Mouse (Mus musculus): ENCODE measurements around the gene Crtc3. TPM values are rescaled to one million over a fixed set of nuclear protein-coding genes. Genes with fewer than 3 reads are reported as not detected.

The Crtc3 gene
- polyA plus RNA-seq, 2 experiments: 1.9 to 2.4 TPM

GRCm38 (mm10) chr7:80661082-80661481 is 27.6 kb downstream of the Crtc3 start:
- H3K9me3 ChIP-seq (ENCODE audit: control insufficient read depth, low read length): no peaks in the 10 kb centered on the region
- H3K36me3 ChIP-seq (replicated peaks; ENCODE audit: control insufficient read depth, insufficient read depth, low read depth): no peaks in the 10 kb centered on the region
- TF ChIP-seq EP300 (IDR thresholded peaks at IDR 0.05; ENCODE audit: low read depth) (0 out of 2 replicates have a peak, but pooled peaks have one; percentile 34), CTCF (IDR thresholded peaks at IDR 0.05; ENCODE audit: low read depth) (no peak)
- no peaks in the 10 kb centered on the region for H3K27me3 ChIP-seq (ENCODE audit: control insufficient read depth, insufficient read depth, low read length)
- no peak overlapping the region for H3K27ac ChIP-seq
- ATAC-seq (ENCODE audit: insufficient read depth): peak; percentile 72; the same call in 1 of the 2 replicates
- WGBS (ENCODE audit: insufficient replicate concordance): 25% methylated on average over 4 of the region's 4 CpGs
- no peak overlapping the region; the same call in 1 of the 2 replicates for H3K4me2 ChIP-seq (ENCODE audit: low read depth)
- no peak overlapping the region for H3K4me3 ChIP-seq (ENCODE audit: insufficient read depth in 1 of 2, low read depth in 2 of 2, low read length in 2 of 2)
- DNase-seq (ENCODE audit: low read depth in 3 of 3, low spot score in 3 of 3): no peak
- H3K9ac ChIP-seq (replicated peaks): no peak overlapping the region
- peaks cover 6 to 40% of the 10 kb centered on the region in 2 experiments for H3K4me1 ChIP-seq (replicated peaks; ENCODE audit: control insufficient read depth in 2 of 2, insufficient read depth in 2 of 2, low read length in 1 of 2)

- WGBS (ENCODE audit: insufficient replicate concordance): 64% methylated on average over 4 of the region's 4 CpGs
- Histone ChIP-seq H3K36me3 (replicated peaks; ENCODE audit: control insufficient read depth, insufficient read depth, low read depth) (no peaks in the 10 kb centered on the region), H3K27me3 (ENCODE audit: control insufficient read depth, insufficient read depth, low read length) (no peaks in the 10 kb centered on the region), H3K27ac (no peak overlapping the region), H3K4me2 (ENCODE audit: low read depth) (no peak overlapping the region), H3K4me3 (ENCODE audit: insufficient read depth in 1 of 2, low read depth in 2 of 2, low read length in 2 of 2) (no peak overlapping the region), H3K4me1 (replicated peaks; ENCODE audit: control insufficient read depth in 2 of 2, insufficient read depth in 2 of 2, low read length in 1 of 2) (peaks cover 3 to 36% of the 10 kb centered on the region in 2 experiments), H3K9me3 (ENCODE audit: control insufficient read depth, low read length) (no peaks in the 10 kb centered on the region), H3K9ac (replicated peaks) (no peak overlapping the region)
- ATAC-seq (ENCODE audit: insufficient read depth) (no peak), DNase-seq (ENCODE audit: low read depth in 3 of 3, low spot score in 3 of 3) (no peak)
- TF ChIP-seq CTCF (IDR thresholded peaks at IDR 0.05; ENCODE audit: low read depth): no peak
- no peak for TF ChIP-seq EP300 (IDR thresholded peaks at IDR 0.05; ENCODE audit: low read depth)
Observed at GRCm38 (mm10) chr7:80660619-80661018, 28.1 kb downstream of the Crtc3 start.

- H3K4me2 ChIP-seq (ENCODE audit: low read depth): no peak overlapping the region
- ATAC-seq (ENCODE audit: insufficient read depth) (no peak), DNase-seq (ENCODE audit: low read depth in 3 of 3, low spot score in 3 of 3) (no peak)
- no peak overlapping the region for H3K27ac ChIP-seq
- H3K9me3 ChIP-seq (ENCODE audit: control insufficient read depth, low read length): no peaks in the 10 kb centered on the region
- H3K27me3 ChIP-seq (ENCODE audit: control insufficient read depth, insufficient read depth, low read length): no peaks in the 10 kb centered on the region
- no peak overlapping the region for H3K4me3 ChIP-seq (ENCODE audit: insufficient read depth in 1 of 2, low read depth in 2 of 2, low read length in 2 of 2)
- no peak for TF ChIP-seq CTCF (IDR thresholded peaks at IDR 0.05; ENCODE audit: low read depth)
- TF ChIP-seq EP300 (IDR thresholded peaks at IDR 0.05; ENCODE audit: low read depth): no peak
- H3K36me3 ChIP-seq (replicated peaks; ENCODE audit: control insufficient read depth, insufficient read depth, low read depth): no peaks in the 10 kb centered on the region
- WGBS (ENCODE audit: insufficient replicate concordance): 64% methylated on average over 8 of the region's 8 CpGs
- no peak overlapping the region for H3K9ac ChIP-seq (replicated peaks)
- H3K4me1 ChIP-seq (replicated peaks; ENCODE audit: control insufficient read depth in 2 of 2, insufficient read depth in 2 of 2, low read length in 1 of 2): peaks cover 3 to 23% of the 10 kb centered on the region in 2 experiments
Observed at GRCm38 (mm10) chr7:80657896-80658295, 30.8 kb downstream of the Crtc3 start.

GRCm38 (mm10) chr7:80655350-80656013 is 33.2 kb downstream of the Crtc3 start:
- no peaks in the 10 kb centered on the region for H3K36me3 ChIP-seq (replicated peaks; ENCODE audit: control insufficient read depth, insufficient read depth, low read depth)
- no peaks in the 10 kb centered on the region for H3K27me3 ChIP-seq (ENCODE audit: control insufficient read depth, insufficient read depth, low read length)
- no peak overlapping the region for H3K27ac ChIP-seq
- H3K4me1 ChIP-seq (replicated peaks; ENCODE audit: control insufficient read depth in 2 of 2, insufficient read depth in 2 of 2, low read length in 1 of 2): peaks cover 0 to 13% of the 10 kb centered on the region in 2 experiments
- no peak for DNase-seq (ENCODE audit: low read depth in 3 of 3, low spot score in 3 of 3)
- TF ChIP-seq CTCF (IDR thresholded peaks at IDR 0.05; ENCODE audit: low read depth) (no peak), EP300 (IDR thresholded peaks at IDR 0.05; ENCODE audit: low read depth) (no peak)
- no peak for ATAC-seq (ENCODE audit: insufficient read depth)
- no peak overlapping the region for H3K4me3 ChIP-seq (ENCODE audit: insufficient read depth in 1 of 2, low read depth in 2 of 2, low read length in 2 of 2)
- no peak overlapping the region for H3K4me2 ChIP-seq (ENCODE audit: low read depth)
- H3K9ac ChIP-seq (replicated peaks): no peak overlapping the region
- WGBS (ENCODE audit: insufficient replicate concordance): 61% methylated on average over 6 of the region's 6 CpGs
- no peaks in the 10 kb centered on the region for H3K9me3 ChIP-seq (ENCODE audit: control insufficient read depth, low read length)

GRCm38 (mm10) chr7:80654926-80655325 is 33.8 kb downstream of the Crtc3 start:
- H3K9ac ChIP-seq (replicated peaks): no peak overlapping the region

More at GRCm38 (mm10) chr7:80654926-80655325, 33.8 kb downstream of the Crtc3 start:
- Histone ChIP-seq H3K9me3 (ENCODE audit: control insufficient read depth, low read length) (no peaks in the 10 kb centered on the region), H3K27ac (no peak overlapping the region), H3K36me3 (replicated peaks; ENCODE audit: control insufficient read depth, insufficient read depth, low read depth) (no peaks in the 10 kb centered on the region), H3K27me3 (ENCODE audit: control insufficient read depth, insufficient read depth, low read length) (no peaks in the 10 kb centered on the region), H3K4me1 (replicated peaks; ENCODE audit: control insufficient read depth in 2 of 2, insufficient read depth in 2 of 2, low read length in 1 of 2) (peaks cover 0 to 10% of the 10 kb centered on the region in 2 experiments; a peak in 3 of 4 replicates), H3K4me3 (ENCODE audit: insufficient read depth in 1 of 2, low read depth in 2 of 2, low read length in 2 of 2) (no peak overlapping the region), H3K4me2 (ENCODE audit: low read depth) (no peak overlapping the region)
- WGBS (ENCODE audit: insufficient replicate concordance): 82% methylated on average over 5 of the region's 5 CpGs
- DNase-seq (ENCODE audit: low read depth in 3 of 3, low spot score in 3 of 3) (no peak), ATAC-seq (ENCODE audit: insufficient read depth) (no peak)
- no peak for TF ChIP-seq CTCF (IDR thresholded peaks at IDR 0.05; ENCODE audit: low read depth)
- TF ChIP-seq EP300 (IDR thresholded peaks at IDR 0.05; ENCODE audit: low read depth): no peak
